Mouse (Mus musculus): ENCODE measurements around the gene Fam185a. TPM values are rescaled to one million over a fixed set of nuclear protein-coding genes. Genes with fewer than 3 reads are reported as not detected.

The Fam185a gene
- polyA plus RNA-seq, 1 experiment = 1.9 TPM

DNA sequence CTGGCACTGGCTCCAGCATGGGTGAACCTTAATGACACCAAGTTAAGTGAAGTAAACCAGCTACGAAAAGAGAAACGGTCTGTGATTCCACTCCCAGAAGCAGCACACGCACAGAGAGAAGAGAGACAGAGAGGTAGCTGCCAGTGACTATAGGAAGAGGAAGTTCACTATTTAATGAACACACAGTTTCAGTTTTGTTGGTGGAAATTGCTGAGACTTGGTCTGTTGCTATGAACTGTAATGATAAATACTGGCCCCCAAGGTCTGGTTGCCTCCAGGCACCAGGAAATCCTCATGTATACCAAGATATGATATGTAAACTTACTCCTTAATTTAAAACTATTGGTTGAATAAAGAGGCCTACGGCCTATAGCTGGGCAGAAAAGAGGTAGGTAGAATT is 38.3 kb upstream of the Fam185a start:
- Histone ChIP-seq H3K27me3 (ENCODE audit: control insufficient read depth, insufficient read depth, insufficient read length) (no peaks in the 10 kb centered on the region), H3K79me2 (ENCODE audit: control insufficient read depth, insufficient read depth) (no peaks in the 10 kb centered on the region), H3K36me3 (ENCODE audit: control insufficient read depth, insufficient read depth) (no peaks in the 10 kb centered on the region), H3K4me3 (no peak overlapping the region), H3ac (ENCODE audit: control insufficient read depth, insufficient read length) (no peak overlapping the region), H3K4me2 (ENCODE audit: low read depth) (no peak overlapping the region)
- TF ChIP-seq MYOG (IDR thresholded peaks at IDR 0.05; ENCODE audit: control insufficient read depth in 1 of 3, insufficient read depth in 1 of 3, insufficient read length in 2 of 3, low read depth in 2 of 3) (no peak), USF1 (IDR thresholded peaks at IDR 0.05; ENCODE audit: low read depth) (no peak), MAX (IDR thresholded peaks at IDR 0.05; ENCODE audit: low read depth) (no peak), SRF (IDR thresholded peaks at IDR 0.05; ENCODE audit: control insufficient read depth, insufficient read length, low read depth) (no peak), TCF3 (IDR thresholded peaks at IDR 0.05; ENCODE audit: insufficient read length, low read depth) (no peak), MYOD1 (IDR thresholded peaks at IDR 0.05; ENCODE audit: control insufficient read depth in 1 of 3, insufficient read length in 2 of 3, low read depth in 2 of 3) (no peak), POLR2AphosphoS2 (IDR thresholded peaks at IDR 0.05; ENCODE audit: insufficient read length, low read depth) (no peak), TCF12 (IDR thresholded peaks at IDR 0.05; ENCODE audit: insufficient read depth, poor library complexity, severe bottlenecking) (no peak), E2F4 (IDR thresholded peaks at IDR 0.05; ENCODE audit: insufficient read depth) (no peak), REST (IDR thresholded peaks at IDR 0.05; ENCODE audit: insufficient read depth, insufficient read length) (no peak)

DNA sequence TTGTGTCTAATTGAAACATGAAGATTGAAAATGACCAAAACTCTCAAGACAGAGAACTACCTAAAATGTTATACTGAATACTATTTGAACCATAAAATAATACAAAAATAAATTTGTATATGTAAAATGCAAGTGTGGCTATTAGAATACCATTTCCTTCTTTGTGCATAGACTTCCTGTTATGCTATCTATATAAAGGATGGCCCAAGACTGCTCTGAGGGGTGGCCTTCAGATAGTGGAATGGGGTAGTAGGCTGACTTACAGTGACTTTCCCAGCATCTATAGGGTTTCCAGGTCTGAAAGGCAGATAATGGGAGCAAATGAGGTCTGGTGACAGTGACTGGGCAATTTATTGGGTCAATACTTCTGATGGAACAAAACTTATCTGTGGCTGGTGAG is 37.4 kb upstream of the Fam185a start:
- Histone ChIP-seq H3K27me3 (ENCODE audit: control insufficient read depth, insufficient read depth, insufficient read length) (no peaks in the 10 kb centered on the region), H3K4me3 (no peak overlapping the region), H3K4me2 (ENCODE audit: low read depth) (no peak overlapping the region), H3ac (ENCODE audit: control insufficient read depth, insufficient read length) (no peak overlapping the region), H3K79me2 (ENCODE audit: control insufficient read depth, insufficient read depth) (no peaks in the 10 kb centered on the region), H3K36me3 (ENCODE audit: control insufficient read depth, insufficient read depth) (no peaks in the 10 kb centered on the region)
- no peak for TF ChIP-seq CEBPB (IDR thresholded peaks at IDR 0.05; ENCODE audit: insufficient read depth, poor library complexity, severe bottlenecking)
- no peak for TF ChIP-seq E2F4 (IDR thresholded peaks at IDR 0.05; ENCODE audit: insufficient read depth)
- no peak for TF ChIP-seq REST (IDR thresholded peaks at IDR 0.05; ENCODE audit: insufficient read depth, insufficient read length)
- TF ChIP-seq MYOG (IDR thresholded peaks at IDR 0.05; ENCODE audit: control insufficient read depth in 1 of 3, insufficient read depth in 1 of 3, insufficient read length in 2 of 3, low read depth in 2 of 3) = no peak
- TF ChIP-seq POLR2A (IDR thresholded peaks at IDR 0.05; ENCODE audit: insufficient read length, low read depth) = no peak
- TF ChIP-seq MAX (IDR thresholded peaks at IDR 0.05; ENCODE audit: low read depth) = no peak
- TF ChIP-seq TCF3 (IDR thresholded peaks at IDR 0.05; ENCODE audit: insufficient read length, low read depth) = no peak
- TF ChIP-seq SRF (IDR thresholded peaks at IDR 0.05; ENCODE audit: control insufficient read depth, insufficient read length, low read depth) = no peak
- no peak for TF ChIP-seq POLR2AphosphoS2 (IDR thresholded peaks at IDR 0.05; ENCODE audit: insufficient read length, low read depth)

DNA sequence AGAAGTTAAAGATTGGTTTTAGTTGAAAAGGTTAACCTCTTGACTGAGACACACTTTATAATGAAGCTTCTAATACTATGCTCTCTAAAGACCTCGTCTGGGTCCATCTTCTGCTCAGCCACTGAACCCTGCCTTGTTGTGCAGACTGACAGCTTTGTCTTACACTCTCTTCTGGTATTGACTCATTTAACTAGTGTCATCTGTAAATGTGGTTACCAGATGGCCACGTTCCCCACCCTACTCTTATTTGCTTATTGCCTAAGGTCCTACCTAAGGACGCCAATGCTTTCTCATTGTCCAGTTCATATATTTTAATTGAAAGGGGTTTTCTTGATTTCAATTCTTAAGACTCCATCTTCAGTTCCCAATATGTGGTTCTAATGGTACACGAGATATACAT is 35.9 kb upstream of the Fam185a start:
- H3K79me2 ChIP-seq (ENCODE audit: control insufficient read depth, insufficient read depth) = no peaks in the 10 kb centered on the region
- no peaks in the 10 kb centered on the region for H3K36me3 ChIP-seq (ENCODE audit: control insufficient read depth, insufficient read depth)
- H3K4me2 ChIP-seq (ENCODE audit: low read depth) = no peak overlapping the region
- no peaks in the 10 kb centered on the region for H3K27me3 ChIP-seq (ENCODE audit: control insufficient read depth, insufficient read depth, insufficient read length)
- H3K4me3 ChIP-seq = no peak overlapping the region
- no peak overlapping the region for H3ac ChIP-seq (ENCODE audit: control insufficient read depth, insufficient read length)
- TF ChIP-seq TCF12 (IDR thresholded peaks at IDR 0.05; ENCODE audit: insufficient read depth, poor library complexity, severe bottlenecking) (no peak), SRF (IDR thresholded peaks at IDR 0.05; ENCODE audit: control insufficient read depth, insufficient read length, low read depth) (no peak), MYOG (IDR thresholded peaks at IDR 0.05; ENCODE audit: control insufficient read depth in 1 of 3, insufficient read depth in 1 of 3, insufficient read length in 2 of 3, low read depth in 2 of 3) (no peak), E2F4 (IDR thresholded peaks at IDR 0.05; ENCODE audit: insufficient read depth) (no peak), USF1 (IDR thresholded peaks at IDR 0.05; ENCODE audit: low read depth) (no peak), MAX (IDR thresholded peaks at IDR 0.05; ENCODE audit: low read depth) (no peak), POLR2A (IDR thresholded peaks at IDR 0.05; ENCODE audit: insufficient read length, low read depth) (no peak), REST (IDR thresholded peaks at IDR 0.05; ENCODE audit: insufficient read depth, insufficient read length) (no peak), MYOD1 (IDR thresholded peaks at IDR 0.05; ENCODE audit: control insufficient read depth in 1 of 3, insufficient read length in 2 of 3, low read depth in 2 of 3) (no peak), CEBPB (IDR thresholded peaks at IDR 0.05; ENCODE audit: insufficient read depth, poor library complexity, severe bottlenecking) (no peak), TCF3 (IDR thresholded peaks at IDR 0.05; ENCODE audit: insufficient read length, low read depth) (no peak), POLR2AphosphoS2 (IDR thresholded peaks at IDR 0.05; ENCODE audit: insufficient read length, low read depth) (no peak)

DNA sequence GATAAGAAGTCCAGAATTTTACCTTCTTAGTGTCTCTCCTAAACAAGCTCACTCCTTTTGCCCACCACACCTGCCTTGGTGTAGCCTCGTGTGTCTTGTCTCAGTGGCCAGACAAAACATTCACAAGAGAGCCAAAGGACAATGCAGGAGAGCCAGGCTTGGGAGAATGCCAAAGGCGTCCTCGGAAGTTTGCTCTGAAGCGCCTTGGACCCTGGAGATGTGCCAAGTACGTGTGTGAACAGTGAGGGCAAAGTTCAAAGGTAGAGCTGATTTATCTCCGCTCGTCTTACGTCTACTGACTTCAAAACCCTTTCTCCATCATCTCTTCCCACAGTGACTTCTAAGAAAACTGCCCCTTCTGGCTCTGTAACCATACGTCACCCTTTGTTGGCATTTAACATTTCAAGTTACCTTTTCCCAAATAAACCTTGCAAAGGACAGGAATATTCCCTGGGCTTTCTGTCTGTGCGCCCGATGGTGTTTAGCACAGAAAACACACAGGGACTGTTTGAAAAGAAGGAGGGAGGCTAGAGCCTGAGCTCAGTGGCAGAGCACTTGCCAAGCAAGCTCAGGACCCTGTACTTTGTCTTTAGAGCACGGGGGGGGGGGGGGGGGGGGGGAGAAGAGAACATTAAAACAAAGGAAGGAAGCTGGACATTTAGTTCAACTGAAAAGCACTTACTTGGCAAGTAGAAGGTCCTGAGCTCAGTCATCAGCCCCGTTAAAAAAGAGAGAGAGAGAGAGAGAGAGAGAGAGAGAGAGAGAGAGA is 33.0 kb upstream of the Fam185a start:
- TF ChIP-seq TCF3 (IDR thresholded peaks at IDR 0.05; ENCODE audit: insufficient read length, low read depth) (no peak), CEBPB (IDR thresholded peaks at IDR 0.05; ENCODE audit: insufficient read depth, poor library complexity, severe bottlenecking) (no peak), POLR2A (IDR thresholded peaks at IDR 0.05; ENCODE audit: insufficient read length, low read depth) (no peak), MYOD1 (IDR thresholded peaks at IDR 0.05; ENCODE audit: control insufficient read depth in 1 of 3, insufficient read length in 2 of 3, low read depth in 2 of 3) (no peak), MYOG (IDR thresholded peaks at IDR 0.05; ENCODE audit: control insufficient read depth in 1 of 3, insufficient read depth in 1 of 3, insufficient read length in 2 of 3, low read depth in 2 of 3) (no peak), E2F4 (IDR thresholded peaks at IDR 0.05; ENCODE audit: insufficient read depth) (no peak), USF1 (IDR thresholded peaks at IDR 0.05; ENCODE audit: low read depth) (no peak), MAX (IDR thresholded peaks at IDR 0.05; ENCODE audit: low read depth) (no peak), SRF (IDR thresholded peaks at IDR 0.05; ENCODE audit: control insufficient read depth, insufficient read length, low read depth) (no peak)
- H3K79me2 ChIP-seq (ENCODE audit: control insufficient read depth, insufficient read depth) = no peaks in the 10 kb centered on the region
- no peak overlapping the region for H3ac ChIP-seq (ENCODE audit: control insufficient read depth, insufficient read length)
- H3K36me3 ChIP-seq (ENCODE audit: control insufficient read depth, insufficient read depth) = no peaks in the 10 kb centered on the region
- no peaks in the 10 kb centered on the region for H3K27me3 ChIP-seq (ENCODE audit: control insufficient read depth, insufficient read depth, insufficient read length)
- no peak overlapping the region for H3K4me3 ChIP-seq
- H3K4me2 ChIP-seq (ENCODE audit: low read depth) = no peak overlapping the region

Data from myocyte (in vitro differentiated cells).